31 mouse cellular contexts compared by ENCODE assay signal in the genomic region with DNA sequence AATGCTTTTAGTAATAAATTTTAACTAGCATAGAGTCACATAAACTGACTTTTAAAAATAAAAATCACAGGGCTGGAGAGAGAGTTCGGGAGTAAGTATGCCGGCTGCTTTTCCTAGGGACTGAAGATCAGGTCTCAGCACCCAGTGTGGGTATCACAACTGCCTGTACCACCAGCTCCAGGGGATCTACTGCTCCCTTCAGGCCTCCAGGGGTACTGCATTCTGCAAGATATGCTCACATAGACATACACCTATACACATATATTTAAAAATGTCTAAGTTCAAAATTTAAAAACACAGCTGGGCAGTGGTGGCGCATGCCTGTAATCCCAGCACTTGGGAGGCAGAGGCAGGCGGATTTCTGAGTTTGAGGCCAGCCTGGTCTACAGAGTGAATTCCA. TPM values are rescaled to one million over a fixed set of nuclear protein-coding genes. Genes with fewer than 3 reads are reported as not detected.
A peak's percentile ranks its signal among the peaks of the same experiment; 100 is the strongest.
DNase-seq lines count a peak whose midpoint lies in the region; ATAC-seq and TF ChIP-seq lines count a peak whose summit lies in the region.
"Had no signal": no experiment of that assay in that cellular context is flagged by ENCODE, and none has a peak within 500 bp of the region (broad histone marks: within the 10 kb centered on the region; RNA-seq: fewer than 3 reads in every experiment).

No protein-coding gene starts in this region.

- H3K4me1 ChIP-seq in hindbrain, postnatal 0 days (ENCODE audit: insufficient read depth, low read length), result no peaks in the 10 kb centered on the region
- no peaks in the 10 kb centered on the region for H3K4me1 ChIP-seq in hindbrain, embryonic 12.5 days
- H3K4me1 ChIP-seq in liver, postnatal 0 days (ENCODE audit: insufficient read depth), result no peaks in the 10 kb centered on the region
- H3K4me1 ChIP-seq in liver, embryonic 12.5 days, result no peaks in the 10 kb centered on the region
- H3K4me1 ChIP-seq in MEL (ENCODE audit: control insufficient read depth in 1 of 2, insufficient read depth in 2 of 2, low read length in 2 of 2), result no peaks in the 10 kb centered on the region; a peak in 1 of 4 replicates
- H3K4me1 ChIP-seq: embryonic facial prominence, embryonic 12.5 days; forebrain, embryonic 12.5 days; heart, embryonic 10.5 days; kidney, embryonic 15.5 days; lung, embryonic 15.5 days; midbrain, embryonic 15.5 days; neural tube, embryonic 13.5 days; stomach, embryonic 15.5 days had no signal

- no peak for ATAC-seq in hindbrain, postnatal 0 days
- no peak for ATAC-seq in hindbrain, embryonic 12.5 days (ENCODE audit: low FRiP score)
- ATAC-seq in liver, postnatal 0 days, result no peak
- ATAC-seq in liver, embryonic 12.5 days, result no peak
- ATAC-seq: hindbrain, embryonic 16.5 days; midbrain, embryonic 15.5 days had no signal

- peaks cover 12% of the 10 kb centered on the region for H3K36me3 ChIP-seq in hindbrain, postnatal 0 days (ENCODE audit: insufficient read depth, low read length)
- peaks cover 7% of the 10 kb centered on the region; the same call in 1 of the 2 replicates for H3K36me3 ChIP-seq in hindbrain, embryonic 12.5 days
- peaks cover 16% of the 10 kb centered on the region; the same call in 1 of the 2 replicates for H3K36me3 ChIP-seq in liver, postnatal 0 days (replicated peaks; ENCODE audit: insufficient read depth, low read length)
- peaks cover 32% of the 10 kb centered on the region for H3K36me3 ChIP-seq in liver, embryonic 12.5 days
- H3K36me3 ChIP-seq in MEL (ENCODE audit: control insufficient read depth in 1 of 2, insufficient read depth in 2 of 2, low read length in 2 of 2), result peaks cover 0 to 8% of the 10 kb centered on the region in 2 experiments; a peak in 2 of 4 replicates
- H3K36me3 ChIP-seq: midbrain, embryonic 15.5 days had no signal

- no peak overlapping the region for H3K4me2 ChIP-seq in hindbrain, postnatal 0 days (ENCODE audit: low read depth, low read length)
- no peak overlapping the region for H3K4me2 ChIP-seq in hindbrain, embryonic 12.5 days (replicated peaks)
- H3K4me2 ChIP-seq in liver, postnatal 0 days (ENCODE audit: low read depth, low read length), result no peak overlapping the region
- H3K4me2 ChIP-seq in liver, embryonic 12.5 days, result no peak overlapping the region
- H3K4me2 ChIP-seq: embryonic facial prominence, embryonic 12.5 days; forebrain, embryonic 12.5 days; kidney, embryonic 15.5 days; liver, embryonic 11.5 days; lung, embryonic 15.5 days; midbrain, embryonic 15.5 days; neural tube, embryonic 13.5 days; stomach, embryonic 15.5 days had no signal

- DNase-seq in hindbrain, postnatal 0 days (ENCODE audit: low spot score), result no peak
- DNase-seq in liver, postnatal 0 days, result no peak
- no peak for DNase-seq in MEL (ENCODE audit: low read depth, low spot score)
- DNase-seq in ovary, postnatal 14 days (ENCODE audit: low spot score), result no peak
- DNase-seq in urinary bladder, postnatal 14 days (ENCODE audit: low spot score), result no peak
- DNase-seq: cerebellum, adult 18-20 months; cerebellum, postnatal 14 days; kidney, adult 11 months; lung, postnatal 36 days; right cerebral cortex, adult 18-20 months; thymus, adult 18-20 months; thymus, postnatal 4 days had no signal

- TF ChIP-seq CTCF in hindbrain, postnatal 0 days (IDR thresholded peaks at IDR 0.05; ENCODE audit: low read depth), result 0 out of 2 replicates have a peak, but pooled peaks have one; percentile 15
- TF ChIP-seq CTCF in liver, postnatal 0 days (IDR thresholded peaks at IDR 0.05; ENCODE audit: low read depth), result peak; percentile 31
- peak; percentile 12 to 24 (median 19); a peak in 2 of 6 replicates for TF ChIP-seq CTCF in MEL (IDR thresholded peaks at IDR 0.05 in 2 of 3, conservative IDR thresholded peaks at IDR 0.05 in 1 of 3; ENCODE audit: control insufficient read depth in 1 of 3, insufficient read depth in 1 of 3, low read depth in 2 of 3, low read length in 3 of 3, poor library complexity in 1 of 3, severe bottlenecking in 1 of 3)

- H3K4me3 ChIP-seq in hindbrain, postnatal 0 days (ENCODE audit: low read length), result no peak overlapping the region
- no peak overlapping the region for H3K4me3 ChIP-seq in hindbrain, embryonic 12.5 days
- H3K4me3 ChIP-seq in liver, postnatal 0 days (ENCODE audit: low read depth, low read length), result no peak overlapping the region
- no peak overlapping the region for H3K4me3 ChIP-seq in liver, embryonic 12.5 days
- H3K4me3 ChIP-seq in MEL (ENCODE audit: control insufficient read depth in 1 of 2, insufficient read depth in 1 of 2, low read depth in 2 of 2, low read length in 2 of 2), result no peak overlapping the region
- H3K4me3 ChIP-seq: embryonic facial prominence, embryonic 12.5 days; forebrain, embryonic 12.5 days; heart, embryonic 10.5 days; kidney, embryonic 15.5 days; lung, embryonic 15.5 days; midbrain, embryonic 15.5 days; myocyte; neural tube, embryonic 13.5 days; stomach, embryonic 15.5 days had no signal

- H3K27ac ChIP-seq in hindbrain, postnatal 0 days, result no peak overlapping the region
- H3K27ac ChIP-seq in hindbrain, embryonic 12.5 days, result no peak overlapping the region
- H3K27ac ChIP-seq in liver, postnatal 0 days (ENCODE audit: low read depth), result no peak overlapping the region
- no peak overlapping the region for H3K27ac ChIP-seq in liver, embryonic 12.5 days
- no peak overlapping the region for H3K27ac ChIP-seq in MEL (ENCODE audit: control insufficient read depth, low read depth, low read length)
- H3K27ac ChIP-seq: embryonic facial prominence, embryonic 12.5 days; forebrain, embryonic 12.5 days; heart, embryonic 10.5 days; kidney, embryonic 15.5 days; lung, embryonic 15.5 days; midbrain, embryonic 15.5 days; neural tube, embryonic 13.5 days; stomach, embryonic 15.5 days had no signal

- no peak overlapping the region for H3K9ac ChIP-seq in hindbrain, postnatal 0 days (replicated peaks; ENCODE audit: low read length)
- no peak overlapping the region for H3K9ac ChIP-seq in hindbrain, embryonic 12.5 days
- H3K9ac ChIP-seq in liver, postnatal 0 days (replicated peaks), result no peak overlapping the region
- no peak overlapping the region for H3K9ac ChIP-seq in liver, embryonic 12.5 days
- no peak overlapping the region for H3K9ac ChIP-seq in MEL (ENCODE audit: control insufficient read depth, low read depth, low read length, poor library complexity, severe bottlenecking)
- H3K9ac ChIP-seq: embryonic facial prominence, embryonic 12.5 days; forebrain, embryonic 12.5 days; kidney, embryonic 15.5 days; lung, embryonic 15.5 days; midbrain, embryonic 15.5 days; neural tube, embryonic 13.5 days; stomach, embryonic 15.5 days had no signal

- no peaks in the 10 kb centered on the region for H3K9me3 ChIP-seq in hindbrain, postnatal 0 days (ENCODE audit: low read length)
- no peaks in the 10 kb centered on the region for H3K9me3 ChIP-seq in hindbrain, embryonic 12.5 days (replicated peaks)
- H3K9me3 ChIP-seq in liver, postnatal 0 days (ENCODE audit: low read length), result no peaks in the 10 kb centered on the region
- 0 out of 2 replicates have a peak, but pooled peaks cover 4% of the 10 kb centered on the region for H3K9me3 ChIP-seq in liver, embryonic 12.5 days (replicated peaks)
- H3K9me3 ChIP-seq in MEL (replicated peaks; ENCODE audit: insufficient read depth, low read length), result no peaks in the 10 kb centered on the region
- H3K9me3 ChIP-seq: embryonic facial prominence, embryonic 12.5 days; forebrain, embryonic 12.5 days; heart, embryonic 10.5 days; kidney, embryonic 15.5 days; lung, embryonic 15.5 days; midbrain, embryonic 15.5 days; neural tube, embryonic 13.5 days; stomach, embryonic 15.5 days had no signal

- H3K27me3 ChIP-seq in hindbrain, postnatal 0 days (ENCODE audit: insufficient read depth, low read length), result no peaks in the 10 kb centered on the region
- no peaks in the 10 kb centered on the region for H3K27me3 ChIP-seq in hindbrain, embryonic 12.5 days
- H3K27me3 ChIP-seq in liver, postnatal 0 days (ENCODE audit: insufficient read depth, low read length), result no peaks in the 10 kb centered on the region
- H3K27me3 ChIP-seq in liver, embryonic 12.5 days (replicated peaks), result no peaks in the 10 kb centered on the region
- no peaks in the 10 kb centered on the region for H3K27me3 ChIP-seq in MEL (ENCODE audit: control insufficient read depth in 1 of 2, insufficient read depth in 2 of 2, low read length in 2 of 2)
- H3K27me3 ChIP-seq: CH12.LX; embryonic facial prominence, embryonic 12.5 days; forebrain, embryonic 12.5 days; kidney, embryonic 15.5 days; lung, embryonic 15.5 days; midbrain, embryonic 15.5 days; neural tube, embryonic 13.5 days; stomach, embryonic 15.5 days had no signal

- no peaks in the 10 kb centered on the region for H3K79me2 ChIP-seq in MEL (ENCODE audit: control insufficient read depth, insufficient read depth, low read length, poor library complexity)

- no peak for TF ChIP-seq EP300 in liver, postnatal 0 days (IDR thresholded peaks at IDR 0.05; ENCODE audit: low read depth)
- no peak for TF ChIP-seq EP300 in MEL (IDR thresholded peaks at IDR 0.05; ENCODE audit: low read depth in 1 of 2, low read length in 2 of 2)

- WGBS in hindbrain, postnatal 0 days, result 97% methylated on average over 4 of the region's 4 CpGs
- 97% methylated on average over 4 of the region's 4 CpGs for WGBS in hindbrain, embryonic 12.5 days
- WGBS in liver, postnatal 0 days (ENCODE audit: insufficient replicate concordance), result 90% methylated on average over 4 of the region's 4 CpGs
- 80% methylated on average over 4 of the region's 4 CpGs for WGBS in liver, embryonic 12.5 days (ENCODE audit: insufficient replicate concordance)

- no peak for TF ChIP-seq RAD21 in MEL (IDR thresholded peaks at IDR 0.05; ENCODE audit: low read depth, low read length)

- TF ChIP-seq POLR2A in MEL (IDR thresholded peaks at IDR 0.05; ENCODE audit: control insufficient read depth in 1 of 2, insufficient read depth in 1 of 2, low read depth in 1 of 2, low read length in 2 of 2, poor library complexity in 1 of 2), result no peak

RNA-seq across cellular contexts. Expression of a gene that starts 16.3 kb away (rescaled TPM):
- 23.3 and 25.0 TPM in 2 replicates for total RNA-seq in hindbrain, postnatal 0 days (2014; rRNA removed)
- 28.6 and 33.2 TPM in 2 replicates for polyA plus RNA-seq in hindbrain, postnatal 0 days (2015; fragmentation: Nextera tagmentation; extraction: Ambion mirVana)
- polyA plus RNA-seq in hindbrain, embryonic 12.5 days (2016; fragmentation: Nextera tagmentation; extraction: Ambion mirVana), result 24.8 and 26.5 TPM in 2 replicates
- 7.9 TPM in 2 replicates for polyA plus RNA-seq in liver, postnatal 0 days (2015; fragmentation: Nextera tagmentation; extraction: Ambion mirVana)
- 14.5 and 16.0 TPM in 2 replicates for polyA plus RNA-seq in liver, embryonic 12.5 days (2016; fragmentation: Nextera tagmentation; extraction: Ambion mirVana)
- total RNA-seq in MEL (2012; rRNA removed), result 11.1 and 12.7 TPM in 2 replicates
- 10 to 100 TPM; 16.9 to 83.1 TPM for polyA plus RNA-seq in MEL (2012; ENCODE audit: insufficient read depth in 1 of 2, insufficient read length in 2 of 2, low read depth in 1 of 2, low replicate concordance in 2 of 2, missing spikeins in 1 of 2)

RNA-seq across cellular contexts. Expression of a gene that starts 34.0 kb away (rescaled TPM):
- 0.47 and 0.63 TPM in 2 replicates for total RNA-seq in hindbrain, postnatal 0 days (2014; rRNA removed)
- polyA plus RNA-seq in hindbrain, postnatal 0 days (2015; fragmentation: Nextera tagmentation; extraction: Ambion mirVana), result not detected in 2 replicates
- 1.0 and 1.5 TPM in 2 replicates for polyA plus RNA-seq in hindbrain, embryonic 12.5 days (2016; fragmentation: Nextera tagmentation; extraction: Ambion mirVana)
- 0.13 TPM in 1 of 2 replicates, not detected in the other for polyA plus RNA-seq in liver, postnatal 0 days (2015; fragmentation: Nextera tagmentation; extraction: Ambion mirVana)
- polyA plus RNA-seq in liver, embryonic 12.5 days (2016; fragmentation: Nextera tagmentation; extraction: Ambion mirVana), result 0.15 and 0.61 TPM in 2 replicates
- 0.46 TPM in 1 of 2 replicates, not detected in the other for total RNA-seq in MEL (2012; rRNA removed)
- polyA plus RNA-seq in MEL (2012; ENCODE audit: insufficient read depth in 1 of 2, insufficient read length in 2 of 2, low read depth in 1 of 2, low replicate concordance in 2 of 2, missing spikeins in 1 of 2), result 10 to 100 TPM in 1 of 2 experiments, not detected in 1; 18.2 TPM
- total RNA-seq: CH12.LX; gastrocnemius, adult 18-20 months; hematopoietic stem cell, adult 5-6 weeks; megakaryocyte-erythroid progenitor cell, adult 5-6 weeks had no signal
- polyA plus RNA-seq: gonadal fat pad, adult 2 months; large intestine, adult 2 months; liver, embryonic 11.5 days; myocyte; neural tube, embryonic 13.5 days had no signal

RNA-seq across cellular contexts. Expression of a gene that starts 59.9 kb away (rescaled TPM):
- 55.0 and 59.5 TPM in 2 replicates for total RNA-seq in hindbrain, postnatal 0 days (2014; rRNA removed)
- polyA plus RNA-seq in hindbrain, postnatal 0 days (2015; fragmentation: Nextera tagmentation; extraction: Ambion mirVana), result 70.0 and 72.4 TPM in 2 replicates
- polyA plus RNA-seq in hindbrain, embryonic 12.5 days (2016; fragmentation: Nextera tagmentation; extraction: Ambion mirVana), result 119 and 122 TPM in 2 replicates
- polyA plus RNA-seq in liver, postnatal 0 days (2015; fragmentation: Nextera tagmentation; extraction: Ambion mirVana), result 25.6 and 27.3 TPM in 2 replicates
- polyA plus RNA-seq in liver, embryonic 12.5 days (2016; fragmentation: Nextera tagmentation; extraction: Ambion mirVana), result 77.0 and 79.0 TPM in 2 replicates
- total RNA-seq in MEL (2012; rRNA removed), result 153 and 156 TPM in 2 replicates
- 100 to 1,000 TPM; 125 to 162 TPM for polyA plus RNA-seq in MEL (2012; ENCODE audit: insufficient read depth in 1 of 2, insufficient read length in 2 of 2, low read depth in 1 of 2, low replicate concordance in 2 of 2, missing spikeins in 1 of 2)
